Mouse (Mus musculus) bone marrow macrophage, adult 2 months (primary cell): ENCODE data around the gene Stard7.

Experiments
- CTCF ChIP-seq: IDR thresholded peaks from 2 replicates; pipeline ENCODE4 v1.5.1; 2012; ENCODE audit warnings: low read depth, mild to moderate bottlenecking, low read length, moderate library complexity
- POLR2A ChIP-seq: IDR thresholded peaks from 2 replicates; pipeline ENCODE4 v1.6.1; 2012; ENCODE audit warnings: mild to moderate bottlenecking, low read depth, low read length, borderline replicate concordance

DNA sequence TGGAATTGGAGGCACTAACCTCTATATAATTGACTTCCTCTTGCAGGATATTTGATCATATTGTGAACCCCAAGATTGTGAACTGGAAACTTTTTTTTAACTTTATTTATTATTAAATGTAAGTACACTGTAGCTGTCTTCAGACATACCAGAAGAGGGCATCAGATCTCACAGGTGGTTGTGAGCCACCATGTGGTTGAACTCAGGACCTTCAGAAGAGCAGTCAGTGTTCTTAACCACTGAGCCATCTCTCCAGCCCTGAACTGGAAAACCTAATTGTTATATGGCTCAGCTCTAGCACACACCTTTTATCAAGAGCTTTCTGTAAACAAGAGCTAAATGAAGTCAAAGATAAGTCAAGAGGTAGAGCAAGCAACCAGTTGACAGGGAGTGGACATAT lies 36.1 kb downstream of the Stard7 start:
- no peak for TF ChIP-seq CTCF
- no peak for TF ChIP-seq POLR2A
